In the genomic region with DNA sequence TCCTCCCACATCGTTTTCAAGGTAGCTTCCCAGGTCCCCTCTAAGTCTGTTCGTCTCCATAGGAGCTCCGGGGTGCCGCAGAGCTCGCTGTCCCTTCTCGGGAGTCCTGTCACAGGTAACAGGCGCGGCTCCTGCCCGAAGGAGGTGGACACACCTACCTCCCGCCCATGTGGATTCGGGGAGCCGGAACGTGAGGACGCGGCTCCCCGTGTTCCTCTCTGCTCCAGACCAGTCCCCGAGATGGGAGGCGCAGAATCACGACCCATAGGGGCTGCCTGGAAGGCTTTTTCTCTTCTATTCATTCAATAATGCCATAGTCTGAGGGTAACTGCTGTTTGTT, we compare ENCODE assay signal across 8 mouse cellular contexts. TPM values are rescaled to one million over a fixed set of nuclear protein-coding genes. Genes with fewer than 3 reads are reported as not detected.
DNase-seq lines count a peak whose midpoint lies in the region; ATAC-seq lines count a peak whose summit lies in the region.

No protein-coding gene starts in this region.

- H3K4me2 ChIP-seq in limb, embryonic 12.5 days, result peak overlapping the region; percentile 82
- peak overlapping the region; percentile 94 for H3K4me2 ChIP-seq in neural tube, embryonic 13.5 days

- intact Hi-C loops in gastrocnemius, postnatal 36 days (cut with DNase I), result loop anchor here (5.0 to 10.0 kb wide), 2 partner anchors 62 to 676 kb away; a partner anchor contains a TSS

- no peaks in the 10 kb centered on the region for H3K9me3 ChIP-seq in limb, embryonic 12.5 days
- H3K9me3 ChIP-seq in neural tube, embryonic 13.5 days, result no peaks in the 10 kb centered on the region

- H3K9ac ChIP-seq in limb, embryonic 12.5 days (replicated peaks), result peak overlapping the region; percentile 84
- H3K9ac ChIP-seq in neural tube, embryonic 13.5 days, result peak overlapping the region; percentile 84

- H3K4me3 ChIP-seq in limb, embryonic 12.5 days (replicated peaks), result peak overlapping the region; percentile 88
- H3K4me3 ChIP-seq in neural tube, embryonic 13.5 days, result peak overlapping the region; percentile 73

- peak; percentile 28 for DNase-seq in embryo, embryonic 10.5 days (ENCODE audit: low spot score)
- no peak for DNase-seq in embryo, embryonic 9.5 days (ENCODE audit: extremely low spot score)
- peak; percentile 42 for DNase-seq in right cerebral cortex, postnatal 25 days
- no peak for DNase-seq in right cerebral cortex, postnatal 10 days (ENCODE audit: low spot score in 2 of 2)
- DNase-seq in gastrocnemius, postnatal 36 days, result no peak

- peaks cover 36% of the 10 kb centered on the region for H3K4me1 ChIP-seq in limb, embryonic 12.5 days (replicated peaks)
- peaks cover 36% of the 10 kb centered on the region for H3K4me1 ChIP-seq in neural tube, embryonic 13.5 days (replicated peaks)

- no peaks in the 10 kb centered on the region for H3K27me3 ChIP-seq in limb, embryonic 12.5 days
- H3K27me3 ChIP-seq in neural tube, embryonic 13.5 days, result no peaks in the 10 kb centered on the region

- no peaks in the 10 kb centered on the region for H3K36me3 ChIP-seq in limb, embryonic 12.5 days
- H3K36me3 ChIP-seq in neural tube, embryonic 13.5 days, result no peaks in the 10 kb centered on the region

- H3K27ac ChIP-seq in limb, embryonic 12.5 days, result peak overlapping the region; percentile 89
- peak overlapping the region; percentile 90 for H3K27ac ChIP-seq in neural tube, embryonic 13.5 days (replicated peaks)

- WGBS in limb, embryonic 12.5 days, result under 1% methylated on average over 19 of the region's 19 CpGs
- WGBS in neural tube, embryonic 13.5 days, result 1% methylated on average over 19 of the region's 19 CpGs

- ATAC-seq in limb, embryonic 12.5 days (ENCODE audit: insufficient number of reproducible peaks, insufficient read depth, low FRiP score, low TSS enrichment, low read depth), result peak; percentile 26; the same call in 1 of the 2 replicates
- peak; percentile 45 for ATAC-seq in neural tube, embryonic 13.5 days (ENCODE audit: low read depth)
- no peak for ATAC-seq in CD4-positive, CD25-positive, alpha-beta regulatory T cell, adult 4 months

RNA-seq across cellular contexts. Expression of a gene that starts 0.7 kb away (rescaled TPM):
- polyA plus RNA-seq in limb, embryonic 12.5 days (2016; fragmentation: Nextera tagmentation; extraction: Ambion mirVana), result 14.0 and 16.1 TPM in 2 replicates
- 16.7 and 16.8 TPM in 2 replicates for polyA plus RNA-seq in neural tube, embryonic 13.5 days (2015; fragmentation: Nextera tagmentation; extraction: Ambion mirVana)
- polyA plus RNA-seq in CD4-positive, CD25-positive, alpha-beta regulatory T cell, adult 4 months (2017; shearing (Covaris generic)), result 1 to 10 TPM; 4.3 to 5.6 TPM
- total RNA-seq in gastrocnemius, postnatal 36 days (2021), result 1 to 10 TPM; 6.3 to 6.5 TPM

Comparison
In these comparisons a context has a peak if more than half of its experiments do, and no peak if none do; other contexts are left out.
1. DNase-seq: peak in embryo, embryonic 10.5 days (single experiment) and right cerebral cortex, postnatal 25 days (single experiment); none in embryo, embryonic 9.5 days (single experiment), right cerebral cortex, postnatal 10 days (0 of 2) and gastrocnemius, postnatal 36 days (0 of 2).